Mouse (Mus musculus): ENCODE data around the gene Reg4. TPM values are rescaled to one million over a fixed set of nuclear protein-coding genes. Genes with fewer than 3 reads are reported as not detected.

Gene Reg4
- polyA plus RNA-seq, 1 experiment: not detected

DNA sequence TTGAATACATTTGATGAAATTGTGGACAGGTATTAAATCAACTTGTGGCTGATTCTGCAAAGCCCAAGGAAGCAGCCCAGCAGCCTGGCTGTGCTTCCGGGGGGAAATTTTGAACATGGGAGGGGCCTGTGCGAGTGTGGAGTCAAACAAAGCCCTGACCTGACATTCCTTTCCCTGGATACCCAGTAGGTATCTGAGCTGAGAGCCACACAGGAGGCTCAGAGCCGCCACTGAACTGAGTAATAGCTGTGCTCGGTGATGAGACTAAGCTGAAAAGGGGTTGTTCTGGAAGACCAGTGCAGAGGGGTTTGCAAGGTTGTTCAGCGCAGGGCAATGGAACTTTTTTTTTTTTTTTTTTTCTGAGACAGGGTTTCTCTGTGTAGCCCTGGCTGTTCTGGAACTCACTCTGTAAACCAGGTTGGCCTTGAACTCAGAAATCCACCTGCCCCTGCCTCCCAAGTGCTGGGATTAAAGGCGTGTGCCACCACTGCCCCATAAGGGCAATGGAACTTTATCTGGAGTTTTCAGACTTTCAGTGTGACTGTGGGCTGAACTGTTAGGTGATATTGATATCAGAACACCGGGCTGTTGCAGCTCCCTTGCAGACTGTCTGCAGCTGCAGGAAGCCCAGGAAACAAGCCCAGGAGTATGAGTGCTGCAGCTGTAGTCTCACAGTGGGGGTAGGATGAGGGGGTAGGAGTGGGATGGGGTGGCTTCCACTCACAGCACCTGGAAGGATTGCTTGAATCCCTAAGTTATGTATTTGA lies 25.2 kb downstream of the Reg4 start:
- H3K9me3 ChIP-seq (ENCODE audit: control insufficient read depth, low read length): no peaks in the 10 kb centered on the region
- no peaks in the 10 kb centered on the region for H3K36me3 ChIP-seq (ENCODE audit: control insufficient read depth)
- TF ChIP-seq TAL1 (IDR thresholded peaks at IDR 0.05; ENCODE audit: low read length): no peak
- TF ChIP-seq GATA1 (IDR thresholded peaks at IDR 0.05; ENCODE audit: low read length): no peak
- H3K4me3 ChIP-seq (replicated peaks): no peak overlapping the region
- H3K4me1 ChIP-seq (ENCODE audit: control insufficient read depth): peaks cover 10% of the 10 kb centered on the region
- H3K27me3 ChIP-seq (ENCODE audit: control insufficient read depth): no peaks in the 10 kb centered on the region

DNA sequence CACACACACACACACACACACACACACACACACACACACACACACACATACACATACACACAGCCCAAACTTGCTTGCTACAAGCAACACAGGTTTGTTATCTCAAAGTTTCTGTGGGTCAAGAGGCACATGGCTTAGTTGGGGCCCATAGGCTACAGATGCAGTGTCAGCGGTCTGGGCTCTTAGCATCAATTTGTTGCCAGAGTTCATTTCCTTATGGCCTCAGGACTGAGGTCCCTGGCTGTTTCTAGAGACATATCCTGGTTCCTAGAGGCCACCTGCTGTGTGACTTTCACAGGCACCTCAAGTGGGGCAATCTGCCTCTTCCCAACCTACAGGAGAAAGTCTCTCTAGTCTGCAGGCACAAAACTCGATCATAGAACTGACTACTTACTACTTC lies 27.4 kb downstream of the Reg4 start:
- Histone ChIP-seq H3K4me3 (replicated peaks) (no peak overlapping the region), H3K9me3 (ENCODE audit: control insufficient read depth, low read length) (no peaks in the 10 kb centered on the region), H3K36me3 (ENCODE audit: control insufficient read depth) (no peaks in the 10 kb centered on the region), H3K4me1 (ENCODE audit: control insufficient read depth) (peaks cover 12% of the 10 kb centered on the region), H3K27me3 (ENCODE audit: control insufficient read depth) (no peaks in the 10 kb centered on the region)
- no peak for TF ChIP-seq GATA1 (IDR thresholded peaks at IDR 0.05; ENCODE audit: low read length)
- no peak for TF ChIP-seq TAL1 (IDR thresholded peaks at IDR 0.05; ENCODE audit: low read length)

DNA sequence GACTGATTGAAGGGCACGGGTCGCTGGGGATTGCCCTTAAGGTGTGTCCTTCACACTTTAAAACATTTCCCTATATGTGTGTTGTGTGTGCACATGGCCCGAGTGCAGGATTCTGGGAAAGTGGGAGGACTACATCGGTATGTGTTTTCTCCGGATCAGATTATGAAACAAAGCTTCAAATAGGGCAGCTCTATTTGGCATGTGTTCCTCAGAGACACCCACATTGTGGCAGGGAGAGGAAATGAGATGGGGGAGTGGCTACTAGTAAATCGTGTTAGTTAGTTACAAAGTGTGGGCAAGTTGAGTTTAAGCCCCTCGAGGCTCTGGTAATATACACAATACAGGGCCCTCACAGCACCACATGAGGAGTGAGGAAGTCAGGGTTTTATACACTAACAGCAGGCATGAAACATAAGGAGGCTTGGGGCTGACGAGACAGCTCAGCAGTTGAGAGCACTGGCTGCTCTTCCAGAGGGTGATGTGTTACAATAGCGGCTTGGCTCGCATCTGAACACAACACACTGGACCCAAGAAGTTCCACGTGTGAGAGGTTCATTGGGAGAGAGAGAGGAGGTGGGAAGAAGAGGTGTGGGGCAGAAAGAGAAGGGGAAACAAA lies 28.0 kb downstream of the Reg4 start:
- Histone ChIP-seq H3K27me3 (ENCODE audit: control insufficient read depth) (no peaks in the 10 kb centered on the region), H3K36me3 (ENCODE audit: control insufficient read depth) (no peaks in the 10 kb centered on the region), H3K4me1 (ENCODE audit: control insufficient read depth) (peaks cover 12% of the 10 kb centered on the region), H3K9me3 (ENCODE audit: control insufficient read depth, low read length) (no peaks in the 10 kb centered on the region), H3K4me3 (replicated peaks) (no peak overlapping the region)
- TF ChIP-seq GATA1 (IDR thresholded peaks at IDR 0.05; ENCODE audit: low read length) (no peak), TAL1 (IDR thresholded peaks at IDR 0.05; ENCODE audit: low read length) (no peak)

DNA sequence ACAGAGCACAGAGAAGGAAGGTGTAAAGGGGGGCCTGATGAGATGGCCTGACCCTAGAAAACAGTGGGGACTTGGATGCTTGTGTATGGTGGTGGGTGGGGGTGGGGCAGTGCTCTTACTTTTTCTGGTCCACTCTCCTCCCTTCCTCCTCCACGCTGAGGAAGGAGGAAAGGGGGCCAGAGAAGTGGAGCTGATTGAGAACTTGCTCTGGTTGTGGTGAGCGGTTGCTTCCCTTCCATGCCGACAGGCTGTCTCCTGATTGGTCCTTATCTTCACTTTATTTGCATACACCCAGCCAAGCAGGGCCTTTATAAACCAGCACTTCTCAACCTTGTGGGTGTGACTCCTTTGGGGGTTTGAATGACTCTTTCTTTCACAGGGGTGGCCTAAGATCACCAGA lies 32.1 kb downstream of the Reg4 start:
- TF ChIP-seq GATA1 (IDR thresholded peaks at IDR 0.05; ENCODE audit: low read length) (no peak), TAL1 (IDR thresholded peaks at IDR 0.05; ENCODE audit: low read length) (no peak)
- H3K9me3 ChIP-seq (ENCODE audit: control insufficient read depth, low read length): no peaks in the 10 kb centered on the region
- no peaks in the 10 kb centered on the region for H3K36me3 ChIP-seq (ENCODE audit: control insufficient read depth)

DNA sequence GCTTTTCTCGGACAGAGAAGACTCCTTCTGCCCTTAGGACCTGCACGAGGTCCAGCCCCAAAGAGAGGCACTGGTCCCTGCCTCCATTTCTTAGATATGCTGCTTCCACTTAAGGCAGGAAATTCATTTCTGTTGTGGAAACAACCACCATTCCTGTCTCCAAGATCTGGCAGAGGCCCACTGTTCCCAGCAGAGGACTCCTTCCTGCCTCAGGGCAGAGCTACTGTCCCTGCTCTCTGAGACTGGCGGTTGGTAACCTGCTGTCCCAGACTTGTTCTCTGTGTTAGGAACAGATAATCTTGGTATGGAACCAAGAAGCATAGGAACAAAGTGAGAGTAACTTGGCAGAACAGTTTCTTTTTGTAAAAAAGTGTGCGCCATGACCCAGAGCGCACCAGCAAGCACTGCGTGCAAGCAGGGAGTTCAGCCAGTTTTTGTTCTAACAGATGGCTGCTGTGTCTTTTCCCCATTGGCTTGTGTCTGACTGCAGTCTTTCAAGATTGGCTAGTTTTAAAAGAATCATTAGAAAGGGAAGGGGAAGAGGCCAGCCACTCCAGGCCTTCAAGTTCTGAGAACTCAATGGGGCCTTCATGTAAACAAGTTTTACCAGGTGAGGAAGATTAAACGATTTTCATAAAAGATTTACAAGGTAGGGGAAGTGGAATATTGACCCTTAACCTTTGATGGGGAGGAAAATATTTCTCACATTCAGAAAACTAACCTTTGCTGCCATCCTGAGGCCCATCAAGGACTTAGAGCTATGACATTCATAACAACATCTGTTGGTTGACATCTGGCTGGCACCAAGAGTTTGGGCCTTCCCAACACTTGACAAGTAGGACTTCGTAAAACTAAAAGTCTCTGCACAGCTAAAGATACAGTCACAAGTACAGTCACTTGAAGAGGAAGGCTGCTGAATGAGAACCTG lies 33.0 kb downstream of the Reg4 start:
- H3K4me1 ChIP-seq (ENCODE audit: control insufficient read depth): peaks cover 2% of the 10 kb centered on the region
- no peaks in the 10 kb centered on the region for H3K27me3 ChIP-seq (ENCODE audit: control insufficient read depth)
- TF ChIP-seq TAL1 (IDR thresholded peaks at IDR 0.05; ENCODE audit: low read length) (no peak), GATA1 (IDR thresholded peaks at IDR 0.05; ENCODE audit: low read length) (no peak)
- H3K4me3 ChIP-seq (replicated peaks): no peak overlapping the region
- no peaks in the 10 kb centered on the region for H3K9me3 ChIP-seq (ENCODE audit: control insufficient read depth, low read length)
- no peaks in the 10 kb centered on the region for H3K36me3 ChIP-seq (ENCODE audit: control insufficient read depth)

More for the DNA sequence above, 32.1 kb downstream of the Reg4 start:
- H3K4me1 ChIP-seq (ENCODE audit: control insufficient read depth): peaks cover 2% of the 10 kb centered on the region
- no peaks in the 10 kb centered on the region for H3K27me3 ChIP-seq (ENCODE audit: control insufficient read depth)
- H3K4me3 ChIP-seq (replicated peaks): no peak overlapping the region

DNA sequence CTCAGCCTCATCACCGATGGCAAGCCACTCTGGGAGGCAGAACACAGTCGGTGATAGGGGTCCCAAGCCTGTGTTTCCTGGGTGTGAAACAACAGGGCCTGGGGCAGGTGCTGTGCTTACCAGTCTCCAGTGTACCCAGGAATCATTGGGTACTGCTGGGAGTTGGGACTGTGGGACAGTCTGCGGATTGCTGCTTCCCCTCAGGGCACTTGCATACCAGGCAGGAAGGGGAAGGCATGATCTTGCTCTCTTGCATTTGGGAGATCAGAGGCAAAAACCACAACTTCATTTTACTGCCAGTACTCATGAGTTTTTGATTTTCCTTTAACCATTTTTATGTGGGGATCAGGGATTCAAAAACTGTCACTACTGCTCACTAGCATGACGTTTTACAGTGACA lies 36.8 kb downstream of the Reg4 start:
- Histone ChIP-seq H3K36me3 (ENCODE audit: control insufficient read depth) (no peaks in the 10 kb centered on the region), H3K4me3 (replicated peaks) (no peak overlapping the region), H3K9me3 (ENCODE audit: control insufficient read depth, low read length) (no peaks in the 10 kb centered on the region), H3K4me1 (ENCODE audit: control insufficient read depth) (peaks cover 15% of the 10 kb centered on the region), H3K27me3 (ENCODE audit: control insufficient read depth) (no peaks in the 10 kb centered on the region)
- no peak for TF ChIP-seq TAL1 (IDR thresholded peaks at IDR 0.05; ENCODE audit: low read length)
- no peak for TF ChIP-seq GATA1 (IDR thresholded peaks at IDR 0.05; ENCODE audit: low read length)

DNA sequence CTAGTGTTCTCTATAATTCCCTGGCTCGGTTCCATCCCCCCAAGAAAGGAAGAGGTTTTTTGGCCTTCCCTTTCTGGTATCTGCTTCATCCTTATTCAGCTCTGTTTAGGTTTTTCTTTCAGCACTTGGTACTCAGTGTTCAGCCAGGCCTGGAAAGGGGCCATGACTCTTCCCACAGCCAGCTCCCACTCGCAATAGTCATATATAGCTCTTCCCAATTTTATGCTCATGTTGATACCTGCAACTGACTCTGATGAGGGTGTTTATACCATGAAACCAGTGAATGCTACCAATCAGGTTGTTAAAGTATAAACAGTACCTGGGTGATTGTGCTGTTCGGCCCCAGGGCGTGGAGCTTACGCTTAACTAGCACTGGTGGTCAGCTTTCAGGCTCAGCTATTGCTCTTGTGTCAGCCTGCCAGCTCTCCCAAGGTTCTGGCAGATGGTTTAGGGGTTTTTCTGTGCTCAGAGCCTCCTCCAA lies 37.4 kb downstream of the Reg4 start:
- H3K4me1 ChIP-seq (ENCODE audit: control insufficient read depth): peaks cover 13% of the 10 kb centered on the region
- no peaks in the 10 kb centered on the region for H3K27me3 ChIP-seq (ENCODE audit: control insufficient read depth)
- TF ChIP-seq GATA1 (IDR thresholded peaks at IDR 0.05; ENCODE audit: low read length) (no peak), TAL1 (IDR thresholded peaks at IDR 0.05; ENCODE audit: low read length) (no peak)
- H3K4me3 ChIP-seq (replicated peaks): no peak overlapping the region
- no peaks in the 10 kb centered on the region for H3K36me3 ChIP-seq (ENCODE audit: control insufficient read depth)
- no peaks in the 10 kb centered on the region for H3K9me3 ChIP-seq (ENCODE audit: control insufficient read depth, low read length)

DNA sequence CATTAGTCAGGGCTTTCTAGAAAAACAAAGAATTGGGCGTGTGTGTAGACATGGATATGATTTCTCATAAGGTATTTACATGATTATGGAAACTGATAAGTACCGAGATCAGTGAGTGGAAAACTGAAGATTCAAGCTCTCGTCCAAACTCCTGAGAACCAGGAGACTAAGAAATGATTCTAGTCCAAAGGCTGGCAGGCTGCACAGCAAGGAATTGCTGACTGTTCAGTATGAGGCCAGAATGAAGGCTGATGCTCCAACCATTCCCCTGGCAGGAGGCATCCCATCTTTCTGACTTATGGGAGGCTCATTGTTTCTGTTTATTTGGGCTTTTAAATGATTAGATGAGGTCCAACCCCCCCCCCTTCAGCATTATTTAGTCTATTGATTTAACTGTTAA lies 38.6 kb downstream of the Reg4 start:
- H3K9me3 ChIP-seq (ENCODE audit: control insufficient read depth, low read length): no peaks in the 10 kb centered on the region
- TF ChIP-seq GATA1 (IDR thresholded peaks at IDR 0.05; ENCODE audit: low read length) (no peak), TAL1 (IDR thresholded peaks at IDR 0.05; ENCODE audit: low read length) (no peak)
- peaks cover 13% of the 10 kb centered on the region for H3K4me1 ChIP-seq (ENCODE audit: control insufficient read depth)
- H3K4me3 ChIP-seq (replicated peaks): no peak overlapping the region
- H3K36me3 ChIP-seq (ENCODE audit: control insufficient read depth): no peaks in the 10 kb centered on the region
- H3K27me3 ChIP-seq (ENCODE audit: control insufficient read depth): no peaks in the 10 kb centered on the region

DNA sequence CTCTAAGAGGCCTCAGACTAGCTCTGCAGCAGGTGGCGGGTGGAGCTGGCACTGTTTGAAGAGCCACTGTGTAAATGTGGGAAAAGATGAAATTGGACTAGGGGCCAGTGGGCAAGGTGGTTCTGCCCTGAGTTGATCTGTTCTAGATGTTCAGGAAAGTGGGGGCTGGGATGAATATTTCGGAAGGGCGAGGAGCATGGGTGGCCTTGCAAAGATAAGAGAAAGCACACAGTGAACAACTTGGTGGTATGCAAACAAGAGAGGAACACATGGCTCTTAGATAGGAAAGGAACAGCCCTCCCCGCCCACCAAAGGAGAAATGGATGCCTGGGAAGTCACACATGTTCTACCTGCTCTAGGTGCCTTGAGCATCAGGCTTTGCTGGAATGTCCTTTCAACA lies 39.5 kb downstream of the Reg4 start:
- no peak for TF ChIP-seq GATA1 (IDR thresholded peaks at IDR 0.05; ENCODE audit: low read length)
- no peak for TF ChIP-seq TAL1 (IDR thresholded peaks at IDR 0.05; ENCODE audit: low read length)
- no peaks in the 10 kb centered on the region for H3K27me3 ChIP-seq (ENCODE audit: control insufficient read depth)
- no peaks in the 10 kb centered on the region for H3K36me3 ChIP-seq (ENCODE audit: control insufficient read depth)
- no peaks in the 10 kb centered on the region for H3K9me3 ChIP-seq (ENCODE audit: control insufficient read depth, low read length)
- no peak overlapping the region for H3K4me3 ChIP-seq (replicated peaks)
- peaks cover 13% of the 10 kb centered on the region for H3K4me1 ChIP-seq (ENCODE audit: control insufficient read depth)

All from erythroblast, embryonic 14.5 days (primary cell).